Mouse (Mus musculus): ENCODE measurements at regions not wholly inside any gene's neighbourhood (a gene's known extent, or its start where the extent isn't known, plus 50 kb on each side); places are given as distances from the start of the nearest gene placed in this dataset.

DNA sequence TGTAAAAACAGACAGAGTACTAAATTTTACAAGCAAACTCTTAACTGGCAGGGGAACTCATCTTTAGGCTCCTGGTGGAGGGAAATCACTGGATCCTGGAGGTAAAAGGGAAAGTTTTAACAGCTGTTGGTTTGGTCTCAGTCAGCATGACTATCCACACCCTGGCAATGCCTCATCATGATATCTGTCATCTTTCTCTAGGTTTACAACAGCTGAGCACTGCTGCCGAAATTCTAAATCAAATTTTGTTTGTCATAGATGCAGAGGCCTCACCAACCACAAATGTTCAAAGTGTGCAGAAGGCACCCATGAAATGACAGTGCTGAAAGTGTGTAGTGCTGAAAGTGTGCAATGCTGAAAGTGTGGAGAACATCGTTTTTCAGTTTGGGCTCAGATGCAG, 180.6 kb upstream of the Lpp start:
- no peak for DNase-seq

DNA sequence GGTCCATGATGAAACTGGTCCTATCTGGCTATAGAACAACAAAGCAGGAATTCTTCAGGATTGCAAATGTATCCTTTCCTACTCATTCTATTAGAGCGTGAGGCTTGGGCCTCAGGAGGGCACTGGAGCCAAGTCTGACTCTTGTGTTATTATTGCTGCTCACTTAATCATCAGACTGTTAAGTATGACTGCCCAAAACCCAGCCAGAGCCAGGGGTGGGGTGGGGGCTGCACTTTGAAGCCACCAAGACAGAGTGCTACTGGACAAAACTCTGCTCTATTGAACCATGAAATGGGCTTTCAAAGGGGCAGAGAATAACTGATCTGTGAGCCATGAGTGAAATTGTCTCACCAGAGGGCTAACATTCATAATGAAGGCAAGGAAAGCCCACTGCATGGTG, 181.7 kb upstream of the Lpp start:
- no peak for DNase-seq

DNA sequence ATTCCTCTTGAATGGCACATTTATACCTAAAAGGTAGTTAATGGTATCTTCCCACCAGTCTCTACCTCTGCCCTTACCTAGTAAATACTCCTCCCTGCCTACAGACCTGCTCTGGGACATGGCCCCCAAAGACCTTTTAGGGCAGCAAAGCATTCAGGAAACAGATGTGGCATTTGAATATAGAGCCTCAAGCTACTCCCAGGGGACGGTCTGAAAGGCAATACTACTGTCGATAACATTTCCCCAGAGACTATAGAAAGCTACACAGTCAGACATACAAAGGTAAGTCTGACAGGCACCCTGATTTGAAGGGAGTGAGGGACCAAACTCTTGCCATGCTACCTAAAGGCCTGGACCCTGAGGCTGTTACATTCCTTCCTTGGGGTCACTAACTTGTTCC, 184.4 kb upstream of the Lpp start:
- DNase-seq, result no peak

DNA sequence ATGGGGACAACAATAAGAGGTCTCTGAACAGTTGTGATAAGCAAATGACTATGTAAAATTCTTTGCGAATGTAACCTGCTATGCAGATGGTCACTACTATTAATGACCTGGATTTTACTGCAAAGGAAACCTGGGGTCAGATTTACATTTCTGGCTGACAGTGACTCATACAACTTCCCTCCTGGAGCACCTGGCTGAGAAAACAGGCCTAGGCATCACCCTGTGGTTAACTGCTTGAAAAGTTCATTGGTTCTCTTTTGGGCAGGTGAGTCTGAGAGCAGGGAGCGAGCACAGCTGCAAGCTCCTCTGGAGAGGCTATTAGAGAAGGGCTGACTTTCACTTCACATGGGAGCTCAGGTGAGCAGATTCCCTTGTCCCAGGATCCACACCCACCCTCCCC, 185.2 kb upstream of the Lpp start:
- DNase-seq, result no peak

DNA sequence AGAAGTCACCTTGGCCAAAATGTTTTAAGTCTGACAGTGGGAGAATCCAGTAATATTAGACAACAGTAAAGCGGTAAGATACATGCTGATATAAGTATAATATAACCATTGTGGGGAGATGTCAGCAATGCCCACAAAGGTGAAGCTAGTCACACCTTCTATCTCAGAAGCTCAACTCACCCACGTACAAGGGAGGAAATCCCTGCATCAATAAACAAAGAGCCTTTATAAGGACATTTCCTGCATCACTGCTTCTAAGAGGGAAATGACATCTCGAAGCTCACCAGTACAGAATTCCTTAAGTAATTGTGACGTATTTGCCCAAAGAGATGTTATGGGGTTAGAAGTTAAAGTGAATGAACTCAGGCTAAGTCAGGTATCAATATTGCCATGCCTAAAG, 186.3 kb upstream of the Lpp start:
- DNase-seq, result no peak

DNA sequence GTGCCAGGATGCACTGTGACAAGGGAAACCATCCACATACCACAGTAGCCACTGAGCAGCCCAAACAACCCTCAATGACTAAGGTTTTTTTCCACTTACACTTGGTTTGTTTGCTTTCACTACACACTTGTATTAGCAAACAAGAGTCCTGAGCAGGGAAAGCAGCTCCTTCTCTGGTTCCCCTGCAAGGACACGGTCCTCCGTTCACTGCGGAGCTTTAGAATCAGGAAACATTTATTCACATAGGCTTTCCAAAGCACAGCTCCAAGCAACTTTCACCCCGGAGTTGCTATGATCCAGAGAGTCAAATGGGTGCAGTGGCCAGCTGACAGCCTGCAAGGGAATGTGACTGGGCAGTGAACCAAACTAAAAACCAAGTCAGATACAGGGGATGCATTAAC, 186.8 kb upstream of the Lpp start:
- no peak for DNase-seq

DNA sequence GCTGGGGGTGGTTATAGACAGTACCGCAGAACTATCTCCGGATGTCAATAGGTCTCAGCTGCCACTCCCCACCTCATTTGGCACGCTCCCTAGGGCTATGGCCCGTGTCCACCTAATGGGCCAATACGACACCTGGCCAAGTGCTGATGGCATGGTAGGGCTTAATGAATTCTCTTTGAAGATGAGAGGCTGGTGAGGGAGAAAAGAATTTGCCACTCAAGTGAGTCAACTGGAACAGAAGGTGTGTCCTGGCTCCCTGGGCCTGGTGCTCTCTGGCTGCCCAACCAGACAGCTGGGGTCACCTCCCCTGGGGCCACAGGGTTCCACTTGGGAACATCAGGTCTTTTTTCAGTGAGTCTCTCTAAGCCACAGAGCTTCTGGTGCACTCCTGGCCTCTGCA, 187.7 kb upstream of the Lpp start:
- DNase-seq, result no peak

GRCm38 (mm10) chr16:24204064-24204730, 189.1 kb upstream of the Lpp start:
- DNase-seq, result no peak

DNA sequence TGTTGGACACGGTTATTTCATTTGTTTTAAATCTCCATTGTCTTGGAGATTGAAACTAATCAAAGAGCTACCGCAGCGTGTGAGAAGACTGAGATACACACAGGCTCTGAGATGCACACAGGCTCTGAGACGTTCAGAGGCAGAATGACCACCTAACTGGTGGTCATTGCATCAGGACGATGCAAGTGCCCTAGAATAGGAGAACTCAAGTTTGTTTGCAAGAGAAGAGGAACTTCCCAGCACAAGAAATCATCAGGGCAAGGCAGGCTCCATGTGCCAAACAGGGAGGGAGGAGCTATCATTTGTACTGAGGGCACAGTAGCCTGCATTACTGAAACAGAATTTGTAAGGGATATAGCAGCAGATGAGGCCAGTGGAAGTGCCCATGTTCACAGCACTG, 190.7 kb upstream of the Lpp start:
- no peak for DNase-seq

- no peak for DNase-seq
Observed at GRCm38 (mm10) chr16:24201455-24201854, 191.9 kb upstream of the Lpp start.

DNA sequence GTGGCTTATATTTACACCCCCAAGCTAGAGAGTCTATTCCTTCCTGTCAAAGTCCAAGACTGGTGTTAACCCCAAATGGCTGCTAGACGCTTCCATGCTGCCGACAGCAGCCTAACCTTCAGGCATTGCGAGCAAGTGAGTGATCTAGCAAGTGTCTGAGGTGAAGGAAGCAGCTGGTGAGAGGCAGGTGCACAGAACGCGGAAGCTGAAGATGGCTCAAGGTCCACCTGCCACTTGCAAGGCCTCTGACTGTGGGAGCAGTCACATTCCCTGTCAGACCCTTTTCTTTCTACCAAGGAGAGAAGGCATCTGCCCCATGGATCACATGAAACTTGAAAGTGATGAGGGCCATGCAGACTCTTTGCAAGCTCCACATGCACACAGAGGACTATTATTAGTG, 193.1 kb upstream of the Lpp start:
- DNase-seq, result no peak

DNA sequence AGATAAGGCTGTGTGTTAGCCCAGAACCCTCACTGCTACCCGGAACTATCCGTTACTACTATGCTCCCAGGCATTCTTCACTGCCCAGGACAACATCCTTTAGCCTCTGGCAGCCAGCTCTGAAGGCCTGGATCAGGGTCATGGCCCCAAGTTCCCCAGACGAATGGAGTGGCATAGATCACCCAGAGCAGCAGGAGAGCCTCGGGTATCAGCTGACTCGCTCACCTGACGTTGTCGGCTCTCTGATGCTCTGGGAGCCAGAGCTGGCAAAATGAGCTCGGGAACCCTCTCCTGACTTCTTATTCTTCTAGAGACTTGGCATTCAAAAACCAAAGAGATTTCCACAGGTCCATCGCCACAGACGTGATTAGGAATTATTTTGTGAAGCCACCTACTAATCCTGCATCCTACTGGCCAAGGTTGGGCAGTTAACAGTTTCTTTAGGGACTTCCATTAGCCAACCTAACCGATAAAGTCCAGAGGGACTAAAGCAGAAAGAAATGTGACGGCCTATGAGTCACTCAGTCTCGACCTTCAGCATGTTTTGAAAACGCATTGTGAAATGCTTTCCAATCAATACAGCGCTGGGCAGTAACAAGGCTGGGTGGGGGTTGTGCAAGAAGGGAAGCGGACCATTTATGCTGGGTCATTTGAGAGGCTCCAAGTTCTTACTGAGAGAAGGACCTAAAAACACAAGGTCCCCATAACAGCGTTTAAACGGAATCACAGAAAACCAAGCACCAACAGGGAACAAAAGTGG, 193.7 kb upstream of the Lpp start:
- no peak for DNase-seq

GRCm38 (mm10) chr16:24198291-24198690, 195.0 kb upstream of the Lpp start:
- DNase-seq, result no peak

DNA sequence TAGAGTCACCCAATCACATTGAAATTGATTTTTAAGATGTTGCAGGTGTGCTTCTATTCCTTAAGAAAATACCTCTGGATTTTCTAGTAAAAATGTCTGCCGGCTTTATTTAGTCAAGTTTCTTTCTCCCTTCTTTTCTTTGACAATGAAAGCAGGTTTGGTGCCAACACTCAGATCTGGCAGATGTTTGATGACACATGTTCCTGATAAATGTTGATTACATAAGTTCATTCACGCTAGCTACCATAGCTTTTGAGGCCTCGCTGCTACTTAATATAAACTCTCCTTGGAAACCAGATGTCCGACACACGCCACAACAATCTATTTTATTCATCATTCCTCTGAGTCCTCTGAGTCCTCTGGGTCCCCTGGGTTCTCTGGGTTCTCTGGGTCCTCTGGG, 195.7 kb upstream of the Lpp start:
- no peak for DNase-seq

- DNase-seq, result no peak
Observed at GRCm38 (mm10) chr16:24193945-24194344, 199.4 kb upstream of the Lpp start.

- no peak for DNase-seq
Observed at GRCm38 (mm10) chr16:24193251-24193873, 199.9 kb upstream of the Lpp start.

GRCm38 (mm10) chr16:24192013-24192412, 201.3 kb upstream of the Lpp start:
- DNase-seq, result no peak

GRCm38 (mm10) chr16:24187131-24187530, 198.5 kb upstream of the Bcl6 start:
- DNase-seq, result no peak

- DNase-seq, result no peak
Observed at GRCm38 (mm10) chr16:24185989-24186388, 197.3 kb upstream of the Bcl6 start.

GRCm38 (mm10) chr16:24184846-24185245, 196.2 kb upstream of the Bcl6 start:
- no peak for DNase-seq

- DNase-seq, result no peak
Observed at GRCm38 (mm10) chr16:24183216-24183615, 194.6 kb upstream of the Bcl6 start.

- DNase-seq, result no peak
Observed at GRCm38 (mm10) chr16:24181388-24181787, 192.7 kb upstream of the Bcl6 start.

- DNase-seq, result no peak
Observed at GRCm38 (mm10) chr16:24180666-24181065, 192.0 kb upstream of the Bcl6 start.

- no peak for DNase-seq
Observed at GRCm38 (mm10) chr16:24177564-24177963, 188.9 kb upstream of the Bcl6 start.
